Mouse (Mus musculus): ENCODE measurements around the gene Cdc37. TPM values are rescaled to one million over a fixed set of nuclear protein-coding genes. Genes with fewer than 3 reads are reported as not detected.

Gene Cdc37
- total RNA-seq, 1 experiment from 2014 or later: 190 TPM

DNA sequence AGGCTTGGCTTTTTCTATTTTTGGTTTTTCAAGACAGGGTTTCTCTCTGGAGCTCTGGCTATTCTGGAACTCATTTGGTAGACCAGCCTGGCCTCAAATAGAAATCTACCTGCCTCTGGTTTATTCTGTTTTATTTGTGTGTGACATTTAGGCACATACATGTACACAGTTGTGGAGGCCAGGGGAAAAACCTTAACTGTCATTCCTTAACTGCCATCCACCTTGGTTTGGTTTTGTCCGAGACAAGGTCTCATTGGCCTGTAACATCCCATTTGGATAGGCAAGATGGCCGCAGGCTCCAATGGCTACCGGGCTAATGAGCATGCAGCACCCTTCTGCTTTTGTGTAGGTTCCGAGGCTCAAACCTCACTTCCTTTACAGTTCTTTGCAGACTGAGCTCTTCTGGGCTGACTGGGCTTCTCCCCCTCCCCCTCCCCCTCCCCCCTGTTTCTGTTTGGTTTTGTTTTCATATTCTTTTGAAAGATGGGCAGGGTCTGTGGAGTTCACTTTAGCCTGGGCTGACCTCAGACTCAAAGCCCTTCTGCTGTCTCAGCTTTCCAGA lies 14.4 kb downstream of the Cdc37 start:
- DNase-seq: no peak

DNA sequence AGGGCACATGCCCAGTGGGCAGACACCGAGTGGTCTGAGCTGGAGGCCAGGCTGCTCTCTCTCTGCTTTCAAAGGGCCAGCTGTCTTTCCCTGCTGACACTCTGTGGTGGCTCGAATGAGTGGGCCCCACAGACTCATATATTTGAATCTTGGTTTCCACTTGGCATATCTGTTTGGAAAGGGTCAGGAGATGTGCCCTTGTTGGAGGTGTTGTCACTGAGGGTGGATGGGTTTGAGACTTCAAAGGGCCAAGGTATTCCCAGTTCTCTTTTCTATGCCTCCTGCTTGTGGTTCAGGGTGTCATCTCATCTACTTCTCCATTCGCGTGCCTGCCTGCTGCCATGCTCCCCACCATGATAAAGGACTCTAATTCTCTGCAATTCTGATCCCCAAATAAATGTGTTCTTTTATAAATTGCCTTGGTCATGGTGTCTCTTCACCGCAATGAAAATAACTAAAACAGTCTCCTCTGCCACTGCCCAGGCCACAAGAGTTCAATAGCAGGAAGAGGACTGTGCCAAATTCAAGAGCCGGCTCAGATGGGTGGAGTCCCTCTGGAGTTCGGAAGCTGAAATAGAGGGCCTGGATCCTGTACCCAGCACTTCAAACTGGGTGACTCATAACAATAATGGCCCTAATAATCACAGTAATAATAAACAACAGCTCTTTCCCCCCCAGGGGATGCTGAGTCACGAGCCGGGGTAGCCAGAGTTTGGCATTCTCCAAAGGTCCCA lies 15.0 kb downstream of the Cdc37 start:
- DNase-seq: peak; percentile 26

DNA sequence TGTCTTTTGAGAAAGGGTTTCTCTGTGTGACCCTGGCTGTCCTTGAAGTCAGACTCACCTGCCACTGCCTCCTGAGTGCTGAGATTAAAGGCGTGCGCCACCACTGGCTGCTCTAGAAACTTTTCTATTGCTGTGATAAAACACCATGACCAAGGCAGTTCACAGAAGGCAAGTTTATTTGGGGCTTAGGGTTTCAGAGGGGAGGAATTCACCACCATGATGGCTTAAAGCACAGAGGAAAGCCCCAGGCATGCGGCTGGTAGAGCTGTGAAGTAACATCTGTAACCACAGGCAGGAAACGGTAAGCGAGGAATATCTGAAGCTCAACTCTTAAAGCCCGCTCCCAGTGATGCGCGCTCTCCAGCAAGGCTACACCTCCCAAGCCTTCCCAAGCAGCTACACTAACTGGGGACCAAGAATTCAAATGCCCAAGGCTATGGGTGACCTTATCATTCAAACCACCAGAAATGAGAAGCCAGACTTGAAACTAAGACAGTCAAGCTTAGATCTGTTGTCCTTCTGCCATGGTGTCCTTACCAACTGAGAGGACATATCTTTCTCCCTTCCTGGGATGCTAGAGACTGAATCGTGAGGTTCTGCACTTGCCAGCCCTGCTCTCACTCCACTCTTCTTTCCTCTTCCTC lies 16.6 kb downstream of the Cdc37 start:
- no peak for DNase-seq

DNA sequence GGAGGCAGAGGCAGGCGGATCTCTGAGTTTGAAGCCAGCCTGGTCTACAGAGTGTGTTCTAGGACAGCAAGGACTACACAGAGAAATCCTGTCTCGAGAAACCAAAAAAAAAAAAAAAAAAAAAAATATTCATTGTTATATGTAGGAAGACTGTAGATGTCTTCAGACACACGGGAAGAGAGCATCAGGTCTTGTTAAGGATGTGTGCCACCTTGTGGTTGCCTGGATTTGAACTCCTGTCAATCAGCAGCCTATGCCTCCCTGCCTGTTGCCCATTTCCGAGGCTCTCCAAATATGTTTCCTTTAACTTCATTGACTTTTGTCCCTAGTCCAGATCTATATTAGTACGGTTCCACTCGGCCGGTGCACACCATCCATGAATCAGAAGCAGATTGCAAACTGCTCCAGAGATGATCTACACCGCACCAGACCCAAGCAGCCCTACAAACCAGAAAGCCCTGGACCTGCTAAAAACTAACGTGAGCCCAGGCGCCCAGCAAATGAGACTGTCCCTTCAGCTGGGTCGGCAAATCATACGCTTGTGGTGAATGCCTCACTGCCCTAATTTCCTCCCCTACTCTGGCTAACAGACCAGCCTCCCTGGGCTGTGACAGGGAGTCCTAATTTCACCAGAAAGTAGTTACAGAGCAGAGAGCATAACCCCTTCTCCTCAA lies 17.5 kb downstream of the Cdc37 start:
- no peak for DNase-seq

DNA sequence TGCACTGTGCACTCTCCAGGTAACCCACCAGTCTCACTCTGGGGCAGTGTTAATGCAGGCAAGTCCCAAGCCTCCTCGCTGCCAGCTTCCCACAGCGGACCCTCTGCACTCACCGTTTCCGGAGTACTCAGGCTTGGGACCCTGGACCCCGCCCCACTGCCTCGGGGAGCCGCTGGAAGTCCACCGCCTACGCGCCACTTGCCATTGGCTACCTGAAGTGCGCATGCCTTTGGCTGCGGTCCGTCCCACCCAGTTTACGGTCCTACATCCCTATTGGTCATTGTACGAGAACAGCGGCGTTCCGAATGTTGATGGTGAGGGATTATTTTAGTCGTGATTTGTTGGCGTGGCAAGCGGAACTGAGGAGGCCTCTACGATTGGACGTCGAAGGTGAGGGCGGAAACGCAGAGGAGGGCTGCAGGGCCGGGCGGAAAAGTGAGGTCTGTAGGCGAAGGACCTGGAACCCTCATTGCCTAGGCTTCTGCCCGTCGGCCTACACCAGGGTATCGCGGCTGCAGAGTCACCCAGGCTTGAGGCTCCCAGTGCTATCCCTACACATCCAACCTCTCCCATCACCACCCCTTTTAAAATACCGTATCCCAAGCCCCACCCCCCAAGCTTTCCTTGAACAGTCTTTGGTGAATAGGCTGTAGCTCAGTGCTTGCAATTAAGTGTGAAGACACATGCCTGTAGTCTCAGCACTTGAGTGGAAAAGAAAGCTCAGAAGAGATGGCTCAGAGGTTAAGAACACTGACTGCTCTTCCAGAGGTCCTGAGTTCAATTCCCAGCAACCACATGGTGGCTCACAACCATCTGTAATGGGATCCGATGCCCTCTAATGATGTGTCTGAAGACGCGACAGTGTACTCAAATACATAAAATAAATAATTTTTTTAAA lies 18.5 kb downstream of the Cdc37 start, which contains the start of gene Tyk2:
Gene Tyk2, minus strand, starts transcription at position 185 of the 898 bp plus-strand sequence.
- peak; percentile 89 for DNase-seq

DNA sequence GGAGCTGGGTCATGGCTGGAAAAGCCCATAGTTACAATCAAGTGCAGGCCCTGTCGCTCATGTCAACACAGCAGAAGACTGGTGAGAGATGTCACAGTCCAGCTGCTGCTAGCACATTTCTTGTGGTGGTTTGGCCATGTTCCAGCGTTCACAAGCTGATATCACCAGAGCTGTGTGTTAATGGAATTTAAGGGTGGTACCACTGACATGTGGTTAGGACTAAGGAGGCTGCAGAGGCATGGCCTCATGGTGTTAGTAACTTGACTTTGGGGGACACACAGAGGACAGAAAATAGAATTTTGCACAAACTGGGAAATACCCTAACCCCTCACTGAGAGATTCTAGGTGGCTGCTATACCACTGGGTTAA lies 23.5 kb downstream of the Cdc37 start:
- DNase-seq: no peak

DNA sequence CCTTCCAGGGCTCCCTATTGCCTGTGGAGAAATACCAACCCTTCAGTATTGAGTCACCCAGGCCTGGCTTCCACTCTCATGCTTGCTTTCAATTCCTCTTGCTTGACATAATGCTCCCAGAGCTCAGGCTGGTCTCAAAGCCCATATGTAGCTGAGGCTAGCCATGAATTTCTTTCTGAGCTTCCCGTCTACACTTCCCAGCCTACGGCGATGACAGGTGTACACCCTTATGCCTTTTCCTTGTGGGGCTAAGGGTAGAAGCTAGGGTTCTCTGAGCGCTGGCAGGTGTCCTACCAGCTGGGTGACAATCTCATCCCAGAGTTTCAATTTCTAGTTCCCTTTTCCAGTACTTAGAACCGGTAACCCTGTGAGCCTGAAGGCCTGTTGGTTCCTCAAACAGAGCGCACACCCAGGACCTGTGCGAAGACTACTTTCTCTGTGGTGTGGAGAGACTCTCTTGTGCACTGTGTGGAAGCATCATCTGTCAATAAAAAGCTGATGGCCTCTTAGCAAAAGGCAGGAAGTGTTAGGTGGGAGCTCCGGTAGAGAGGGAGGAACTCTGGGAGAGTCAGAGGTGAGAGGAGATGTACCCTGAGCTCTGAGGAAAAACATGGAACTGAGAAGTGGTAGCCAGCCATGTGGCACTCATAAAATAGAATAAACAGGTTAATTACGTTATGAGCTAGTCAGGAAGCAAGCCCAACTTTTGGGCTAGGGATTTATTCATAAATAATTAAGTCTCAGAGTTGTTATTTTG lies 24.1 kb downstream of the Cdc37 start:
- no peak for DNase-seq

DNA sequence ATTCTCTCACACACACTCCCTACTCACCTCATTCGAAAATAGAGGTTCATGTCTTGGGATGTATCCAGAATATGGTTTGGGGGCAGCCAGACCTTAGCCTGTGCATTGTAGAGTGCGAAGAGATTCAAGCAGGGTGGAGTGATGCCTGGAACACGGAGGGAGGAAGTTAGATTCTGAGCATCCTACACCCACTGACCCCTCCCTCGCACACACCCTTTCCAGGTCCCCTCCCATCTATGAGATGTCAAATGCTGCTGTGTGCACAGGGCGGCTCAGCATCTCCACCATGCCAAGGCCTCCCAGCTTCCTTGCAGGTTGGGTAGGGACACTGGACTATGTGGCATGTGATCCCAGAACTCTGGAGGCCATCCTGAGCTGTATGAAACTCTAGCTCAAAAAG lies 24.9 kb downstream of the Cdc37 start:
- DNase-seq: no peak

DNA sequence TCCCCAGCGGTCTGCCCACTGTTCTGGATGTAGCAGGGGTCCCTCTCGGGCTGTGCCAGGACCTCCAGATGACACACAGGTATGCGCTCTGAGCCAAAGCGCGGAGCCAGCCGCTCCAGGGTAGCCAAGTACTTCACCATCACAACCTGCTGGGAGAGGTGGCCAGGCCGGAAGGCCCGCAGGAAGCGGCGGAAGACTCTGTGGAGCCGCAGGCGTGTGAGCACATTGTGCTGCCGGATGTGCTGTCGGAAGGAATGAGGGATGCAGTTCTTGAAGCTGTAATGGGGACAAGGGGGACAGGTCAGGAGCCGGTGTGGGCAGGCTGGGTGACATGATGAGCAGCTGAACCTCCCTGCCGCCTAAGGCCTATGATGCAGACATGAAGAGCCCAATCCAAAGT lies 28.3 kb downstream of the Cdc37 start:
- no peak for DNase-seq

DNA sequence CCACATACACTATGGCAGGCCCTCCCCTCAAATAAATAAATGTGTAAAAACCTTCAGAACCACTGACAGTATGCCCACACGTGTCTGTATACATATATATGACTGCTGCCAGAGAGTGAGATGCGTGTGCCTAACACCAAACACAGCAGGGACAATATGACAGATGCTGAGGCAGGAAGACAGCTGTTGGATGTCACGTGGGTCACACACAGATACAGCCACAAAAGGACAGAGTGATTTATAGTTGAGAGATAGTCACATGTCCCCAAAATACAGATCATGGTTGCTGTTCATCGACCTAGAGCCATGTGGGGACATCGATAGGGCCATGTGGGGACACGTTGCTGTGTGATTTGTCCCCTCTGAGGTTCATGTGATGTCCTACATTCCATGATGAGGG lies 32.7 kb downstream of the Cdc37 start:
- DNase-seq: no peak

DNA sequence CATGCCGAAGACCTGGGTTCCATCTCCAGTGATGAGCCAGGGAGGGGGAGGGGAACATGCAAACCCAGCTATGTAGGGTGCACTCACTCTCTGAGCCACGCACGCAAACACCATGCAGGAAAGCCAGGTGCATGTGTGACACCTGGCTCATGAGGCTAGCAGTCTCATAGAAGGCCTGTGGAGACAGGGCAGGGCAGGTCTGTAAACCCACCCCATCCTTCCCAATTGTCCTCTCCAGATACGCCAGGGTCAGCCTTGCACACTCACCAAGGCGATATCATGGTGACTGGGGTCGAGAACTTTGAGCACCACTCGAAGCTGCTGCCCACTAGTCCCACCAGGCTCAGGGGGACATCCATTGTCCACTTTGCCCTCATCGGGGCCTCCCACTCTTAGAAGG lies 34.7 kb downstream of the Cdc37 start:
- no peak for DNase-seq

DNA sequence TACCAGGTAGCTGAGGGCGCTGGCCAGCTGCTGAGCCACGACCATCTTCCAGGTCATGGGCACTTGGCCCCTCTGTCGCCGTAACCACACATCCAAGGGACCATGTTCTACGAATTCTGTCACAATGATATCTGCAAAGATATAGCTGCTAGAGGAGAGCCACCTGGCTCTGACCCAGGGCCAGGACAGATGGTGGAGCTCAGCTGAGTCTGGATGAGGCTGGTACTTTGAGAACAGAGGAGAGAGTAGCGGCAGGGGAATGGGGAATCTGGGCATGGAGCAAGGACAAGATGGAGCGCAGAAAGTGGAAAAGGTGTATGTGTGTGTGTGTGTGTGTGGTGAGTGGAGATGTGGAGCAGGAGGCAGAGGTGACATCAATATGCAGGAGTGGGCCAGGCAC lies 35.6 kb downstream of the Cdc37 start:
- no peak for DNase-seq

DNA sequence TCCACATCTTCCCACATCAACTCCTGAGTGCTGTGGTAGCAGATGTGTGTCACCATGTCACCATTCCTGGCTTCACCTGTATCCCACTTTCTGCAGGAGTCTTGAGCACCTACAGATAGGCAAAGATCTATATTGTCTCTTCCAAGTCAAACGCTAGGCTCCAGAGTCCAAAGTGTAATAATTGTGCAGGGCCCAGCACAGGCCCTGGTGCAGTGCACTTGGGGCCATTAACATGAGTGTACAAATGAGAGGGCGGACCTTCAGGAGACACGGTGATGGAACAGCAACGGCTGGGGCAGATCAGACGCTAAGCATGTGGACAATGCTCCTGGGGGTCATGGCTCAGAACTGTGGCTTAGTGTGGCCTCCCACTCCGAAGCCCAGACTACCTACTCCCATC lies 36.0 kb downstream of the Cdc37 start:
- DNase-seq: no peak

DNA sequence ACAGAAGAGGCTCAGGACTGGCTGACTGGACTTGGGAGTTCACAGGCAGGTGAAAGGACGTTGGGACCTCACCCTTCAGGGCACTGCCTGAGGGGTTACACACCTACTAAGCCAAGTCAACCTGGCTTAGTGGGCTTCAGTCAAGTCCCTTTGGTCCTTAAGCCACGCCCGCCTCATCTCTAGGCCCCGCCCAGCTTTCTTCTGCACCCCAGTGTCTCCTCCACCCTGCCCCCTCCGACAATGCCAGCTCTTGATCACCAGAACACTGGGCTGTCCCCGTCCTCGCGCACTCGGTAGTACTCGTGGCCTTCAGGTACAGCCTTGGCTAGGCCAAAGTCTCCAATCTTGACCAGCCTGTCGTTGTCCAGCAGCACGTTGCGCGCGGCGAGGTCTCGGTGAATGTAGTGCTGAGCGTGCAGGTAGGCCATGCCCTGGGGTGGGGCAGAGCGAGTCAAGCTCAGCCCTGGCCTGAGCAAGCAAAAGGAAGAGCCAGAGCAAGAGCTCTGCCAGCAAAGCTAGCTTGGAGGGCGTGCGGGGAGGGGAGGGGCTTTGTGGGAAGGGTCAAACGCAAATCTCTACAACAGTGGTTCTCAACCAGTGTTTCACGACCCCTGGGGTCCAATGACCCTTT lies 42.1 kb downstream of the Cdc37 start:
- no peak for DNase-seq

DNA sequence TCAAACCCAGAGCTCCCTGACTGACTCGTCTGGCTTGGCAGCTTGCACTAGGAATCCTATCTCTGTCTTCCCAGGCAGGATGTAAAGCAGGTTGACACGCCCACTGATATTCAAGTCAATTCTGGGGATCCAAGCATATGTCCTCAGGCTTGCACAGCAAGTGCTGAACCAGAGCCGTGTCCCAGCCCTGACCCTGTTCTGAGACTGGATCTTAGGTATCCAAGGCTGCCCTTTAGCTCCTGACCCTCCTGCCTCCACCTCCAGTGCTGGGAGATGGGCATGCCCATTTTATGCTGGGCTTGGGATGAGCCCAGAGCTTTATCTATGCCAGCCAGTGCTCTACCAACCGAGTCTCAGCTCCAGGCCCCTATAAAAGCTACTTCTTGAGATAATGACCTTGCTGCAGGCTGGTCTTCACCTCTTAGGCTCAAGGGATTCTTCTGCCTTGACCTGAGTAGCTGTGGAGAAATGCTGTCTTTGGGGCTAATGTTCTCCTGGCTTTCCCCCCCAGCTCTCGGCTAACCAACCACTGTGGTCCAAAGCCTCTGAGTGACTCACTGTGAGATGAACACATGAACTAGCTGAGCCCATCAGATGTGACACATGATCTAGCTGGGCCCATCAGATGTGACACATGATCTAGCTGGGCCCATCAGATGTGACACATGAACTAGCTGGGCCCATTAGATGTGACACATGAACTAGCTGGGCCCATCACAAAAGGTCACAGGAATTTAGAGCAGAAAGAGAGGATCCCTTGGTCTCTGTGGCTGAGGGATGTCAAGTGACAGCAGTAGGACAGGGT lies 43.8 kb downstream of the Cdc37 start:
- no peak for DNase-seq

DNA sequence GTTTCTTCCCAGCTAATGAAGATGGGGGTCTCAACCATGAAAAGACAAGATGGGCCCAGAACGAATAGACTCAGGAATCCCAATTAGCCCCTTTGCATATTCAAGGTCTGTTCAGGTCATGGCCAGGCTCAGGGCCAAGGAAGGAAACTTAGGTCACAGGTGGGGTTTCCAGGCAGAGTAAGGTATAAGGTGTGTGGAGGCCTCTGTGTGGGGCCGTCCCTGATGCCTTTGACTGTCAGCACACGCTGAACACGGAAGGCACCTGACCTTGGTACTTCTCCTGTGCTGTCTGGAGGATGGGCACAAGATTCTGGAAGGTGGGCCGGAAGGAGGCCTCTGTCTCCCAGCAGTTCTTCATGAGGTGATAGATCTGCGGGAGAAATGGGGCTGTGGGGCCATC lies 45.0 kb downstream of the Cdc37 start:
- no peak for DNase-seq

DNA sequence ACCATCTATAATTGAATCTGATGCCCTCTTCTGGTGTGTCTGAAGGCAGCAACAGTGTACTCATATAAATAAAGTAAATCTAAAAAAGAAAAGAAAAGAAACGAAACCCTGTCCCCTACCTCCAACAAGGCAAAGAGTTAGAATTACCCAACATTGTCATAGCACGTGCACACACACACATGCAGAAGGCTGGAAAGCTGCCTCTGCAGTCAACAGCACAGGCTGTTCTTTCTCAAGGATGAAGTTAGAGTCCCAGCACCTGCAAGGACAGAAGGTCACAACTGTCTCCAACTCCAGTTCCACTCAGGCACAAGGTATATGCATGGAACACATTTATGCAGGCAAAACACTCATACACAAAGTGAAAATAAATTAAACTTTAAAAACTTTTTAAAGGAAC lies 47.7 kb downstream of the Cdc37 start:
- DNase-seq: no peak

DNA sequence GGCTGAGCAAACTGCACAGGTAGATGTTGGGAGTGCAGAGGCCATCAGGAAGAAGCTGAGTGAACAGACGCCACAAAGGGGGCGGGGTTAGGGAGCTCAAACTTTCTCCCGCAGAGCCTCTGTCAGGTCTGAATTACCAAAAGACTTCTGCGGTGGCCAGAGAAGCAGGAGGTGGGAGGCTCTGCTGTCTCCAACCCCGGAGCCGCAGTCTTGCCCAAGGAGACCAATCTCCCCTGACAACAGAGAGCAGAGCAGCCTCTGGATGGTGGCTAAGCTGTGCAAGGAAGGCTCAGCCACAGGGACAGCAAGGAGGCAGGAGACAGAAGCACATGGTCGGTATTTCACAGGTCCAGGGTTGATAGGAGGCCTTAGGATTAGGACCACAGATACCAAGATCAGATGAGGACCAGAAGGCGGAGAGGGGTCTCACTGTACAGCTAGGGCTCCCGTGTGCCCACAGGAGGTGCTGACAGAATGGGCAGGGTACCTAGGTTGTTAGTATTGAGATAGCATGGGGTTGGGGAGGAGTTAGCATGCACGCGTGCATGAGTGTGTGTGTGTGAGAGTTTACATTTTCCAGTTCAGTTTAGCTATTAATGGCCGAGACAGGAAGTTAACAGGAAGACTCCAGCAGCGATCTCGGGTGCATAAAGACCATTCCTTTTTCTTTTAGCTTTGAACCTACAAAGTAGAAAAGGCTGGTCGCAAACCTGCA lies 49.2 kb downstream of the Cdc37 start:
- no peak for DNase-seq

DNA sequence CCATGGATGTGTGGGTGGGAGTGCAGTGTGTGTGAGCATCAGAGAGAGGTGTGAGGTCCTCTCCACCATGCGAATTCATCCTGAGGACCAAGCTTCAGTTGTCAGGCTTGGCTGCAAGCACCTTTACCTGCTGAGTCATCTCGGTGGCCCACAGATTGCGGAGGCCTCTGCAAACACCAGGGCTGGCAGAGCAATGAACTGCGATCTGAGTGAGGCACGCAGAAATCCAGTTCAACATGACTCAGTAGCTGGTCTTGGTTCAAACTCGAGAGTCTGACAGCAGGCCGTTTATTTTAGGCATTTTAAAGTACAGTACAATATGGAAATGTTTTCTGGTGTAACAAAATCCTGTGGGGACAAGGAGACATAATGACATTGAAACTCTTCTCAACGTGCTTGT lies 52.0 kb downstream of the Cdc37 start:
- DNase-seq: no peak

Measured in adrenal gland, postnatal 25 days (tissue).